Mouse (Mus musculus): Measurements from ENCODE around the gene Olfr433.
"Not testable (repeated sequence)": the region's sequence is repeated elsewhere in the genome, so short reads cannot be mapped to it uniquely, and the experiment has no call there.

DNA sequence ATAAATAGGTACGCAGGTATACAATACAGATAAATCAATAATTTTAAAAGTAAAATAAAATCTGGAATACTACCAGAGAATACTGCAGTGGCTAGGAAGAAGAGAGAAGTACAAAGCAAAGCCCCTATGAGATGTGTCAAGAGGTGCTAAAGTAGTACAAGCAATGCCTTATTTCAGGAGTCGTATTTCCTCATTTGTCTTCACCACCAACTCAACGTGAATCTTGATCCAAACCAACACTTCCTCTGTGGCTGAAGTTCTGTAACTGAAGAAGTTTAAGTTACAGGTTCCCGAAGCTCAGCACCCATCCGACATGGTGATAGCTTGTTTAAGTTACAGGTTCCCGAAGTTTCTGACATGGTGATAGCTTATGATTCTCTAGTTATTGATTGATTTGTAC is 7.7 kb downstream of the Olfr433 start:
- TF ChIP-seq EP300 (IDR thresholded peaks at IDR 0.05; ENCODE audit: insufficient read depth, low read depth, low read length); CTCF (IDR thresholded peaks at IDR 0.05); POLR2A (IDR thresholded peaks at IDR 0.05; ENCODE audit: insufficient read depth, low read depth, low read length): not testable (repeated sequence)
